Mouse (Mus musculus): Measurements from ENCODE around the gene Crot. TPM values are rescaled to one million over a fixed set of nuclear protein-coding genes. Genes with fewer than 3 reads are reported as not detected.

Crot gene
- polyA plus RNA-seq, 1 experiment from 2014 or later, result 18.1 TPM

DNA sequence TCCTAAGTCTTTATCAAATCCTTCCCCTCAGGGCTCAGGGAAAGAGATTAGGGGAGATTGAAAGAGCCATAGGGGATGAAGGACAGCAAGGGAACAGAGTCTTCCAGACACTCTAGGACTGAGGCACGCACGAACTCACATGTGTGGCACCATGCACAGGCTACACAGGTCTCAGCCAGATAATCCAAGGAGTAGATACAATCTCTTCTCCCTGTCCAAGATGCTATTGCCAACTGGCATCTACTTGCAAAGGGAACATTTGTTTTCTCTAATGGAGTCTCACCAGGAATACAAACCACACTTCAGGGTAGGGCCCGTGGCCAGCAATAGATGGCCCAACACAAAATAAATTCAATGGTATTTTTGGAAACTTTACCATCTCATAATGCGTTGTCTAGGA is 38.3 kb upstream of the Crot start:
- H3K4me3 ChIP-seq (ENCODE audit: low read depth, low read length), result no peak overlapping the region
- H3K36me3 ChIP-seq (ENCODE audit: control insufficient read depth, insufficient read depth, low read length), result no peaks in the 10 kb centered on the region
- no peak overlapping the region for H3K4me2 ChIP-seq (ENCODE audit: low read length)
- no peaks in the 10 kb centered on the region for H3K27me3 ChIP-seq (ENCODE audit: control insufficient read depth, insufficient read depth, low read depth, low read length)
- H3K9ac ChIP-seq (ENCODE audit: low read depth, low read length), result no peak overlapping the region
- H3K9me3 ChIP-seq (replicated peaks; ENCODE audit: control insufficient read depth, low read length, poor library complexity, severe bottlenecking), result no peaks in the 10 kb centered on the region
- no peaks in the 10 kb centered on the region for H3K4me1 ChIP-seq (ENCODE audit: control insufficient read depth, insufficient read depth, low read length)
- 89% methylated on average over 4 of the region's 4 CpGs for WGBS
- H3K27ac ChIP-seq (ENCODE audit: low read length), result no peak overlapping the region
- ATAC-seq, result no peak

DNA sequence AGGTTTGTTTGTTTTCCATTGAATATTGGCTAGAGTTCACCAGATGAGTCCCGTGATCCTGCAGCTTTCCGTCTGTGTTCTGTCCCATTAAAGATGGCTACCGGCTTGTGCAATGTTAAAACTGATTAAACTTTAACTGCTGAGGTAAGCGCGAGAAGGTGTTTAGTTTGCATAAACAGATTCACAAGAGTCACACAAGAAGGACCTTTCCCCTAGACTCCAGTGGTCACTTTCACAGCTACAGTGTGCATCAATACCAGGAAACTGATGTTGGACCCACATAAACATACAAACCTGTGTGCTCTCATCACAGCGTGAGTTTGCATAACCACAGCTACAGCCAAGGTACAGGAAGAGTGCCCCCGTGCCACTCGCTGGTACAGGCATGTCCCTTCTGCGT is 37.4 kb upstream of the Crot start:
- Histone ChIP-seq H3K27me3 (ENCODE audit: control insufficient read depth, insufficient read depth, low read depth, low read length) (no peaks in the 10 kb centered on the region), H3K27ac (ENCODE audit: low read length) (no peak overlapping the region), H3K4me3 (ENCODE audit: low read depth, low read length) (no peak overlapping the region), H3K4me2 (ENCODE audit: low read length) (no peak overlapping the region), H3K4me1 (ENCODE audit: control insufficient read depth, insufficient read depth, low read length) (no peaks in the 10 kb centered on the region), H3K36me3 (ENCODE audit: control insufficient read depth, insufficient read depth, low read length) (no peaks in the 10 kb centered on the region), H3K9ac (ENCODE audit: low read depth, low read length) (no peak overlapping the region), H3K9me3 (replicated peaks; ENCODE audit: control insufficient read depth, low read length, poor library complexity, severe bottlenecking) (no peaks in the 10 kb centered on the region)
- no peak for ATAC-seq
- WGBS, result 93% methylated on average over 9 of the region's 9 CpGs

DNA sequence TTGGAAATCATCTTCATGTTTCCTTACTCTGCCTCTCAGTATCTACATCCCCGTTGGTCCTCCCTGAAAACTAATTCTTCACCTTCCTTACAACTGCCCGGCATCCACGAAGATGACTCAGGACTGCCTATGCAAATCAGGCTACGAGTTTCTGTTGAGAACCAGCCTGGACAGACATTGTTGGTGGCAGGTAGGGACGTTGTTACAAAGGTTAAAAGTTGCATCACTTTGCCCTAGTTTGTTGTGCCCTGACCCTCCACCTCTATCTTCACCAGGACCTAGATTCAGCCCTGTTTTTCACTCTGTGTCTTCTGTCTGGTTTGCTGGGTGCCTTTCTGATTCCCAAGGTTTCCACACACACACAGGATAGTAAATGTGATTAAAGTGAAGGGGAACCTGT is 36.7 kb upstream of the Crot start:
- WGBS, result 89% methylated on average over 5 of the region's 5 CpGs
- ATAC-seq, result no peak

DNA sequence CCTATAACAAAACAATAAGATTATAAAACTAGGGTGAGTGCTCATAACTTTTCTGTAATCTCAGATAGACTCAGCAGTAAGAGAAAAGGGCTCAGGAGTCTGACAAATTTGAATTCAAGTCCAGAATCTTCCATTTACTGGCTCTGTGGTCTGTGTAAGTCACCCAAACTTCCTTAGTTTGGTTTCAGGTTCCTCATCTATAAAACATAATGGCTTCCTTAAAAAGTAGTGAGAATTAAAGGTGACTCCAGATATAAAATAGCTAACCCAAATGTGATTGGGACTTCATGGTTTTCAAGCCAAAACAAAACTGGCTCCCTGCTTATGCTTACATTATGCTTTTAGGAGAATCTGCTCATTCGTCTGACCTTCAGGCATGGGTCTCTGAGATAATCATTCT is 35.5 kb upstream of the Crot start:
- H3K9me3 ChIP-seq (replicated peaks; ENCODE audit: control insufficient read depth, low read length, poor library complexity, severe bottlenecking), result no peaks in the 10 kb centered on the region
- H3K9ac ChIP-seq (ENCODE audit: low read depth, low read length), result no peak overlapping the region
- ATAC-seq, result no peak
- WGBS, result 88% methylated on average over 1 of the region's 1 CpGs
- H3K27ac ChIP-seq (ENCODE audit: low read length), result no peak overlapping the region
- H3K4me2 ChIP-seq (ENCODE audit: low read length), result no peak overlapping the region
- H3K36me3 ChIP-seq (ENCODE audit: control insufficient read depth, insufficient read depth, low read length), result no peaks in the 10 kb centered on the region
- no peak overlapping the region for H3K4me3 ChIP-seq (ENCODE audit: low read depth, low read length)
- H3K4me1 ChIP-seq (ENCODE audit: control insufficient read depth, insufficient read depth, low read length), result no peaks in the 10 kb centered on the region
- H3K27me3 ChIP-seq (ENCODE audit: control insufficient read depth, insufficient read depth, low read depth, low read length), result no peaks in the 10 kb centered on the region

More for the DNA sequence above, 36.7 kb upstream of the Crot start:
- H3K4me3 ChIP-seq (ENCODE audit: low read depth, low read length), result no peak overlapping the region
- no peaks in the 10 kb centered on the region for H3K9me3 ChIP-seq (replicated peaks; ENCODE audit: control insufficient read depth, low read length, poor library complexity, severe bottlenecking)
- no peaks in the 10 kb centered on the region for H3K4me1 ChIP-seq (ENCODE audit: control insufficient read depth, insufficient read depth, low read length)
- H3K9ac ChIP-seq (ENCODE audit: low read depth, low read length), result no peak overlapping the region
- H3K4me2 ChIP-seq (ENCODE audit: low read length), result no peak overlapping the region
- H3K27ac ChIP-seq (ENCODE audit: low read length), result no peak overlapping the region
- no peaks in the 10 kb centered on the region for H3K27me3 ChIP-seq (ENCODE audit: control insufficient read depth, insufficient read depth, low read depth, low read length)
- H3K36me3 ChIP-seq (ENCODE audit: control insufficient read depth, insufficient read depth, low read length), result no peaks in the 10 kb centered on the region

DNA sequence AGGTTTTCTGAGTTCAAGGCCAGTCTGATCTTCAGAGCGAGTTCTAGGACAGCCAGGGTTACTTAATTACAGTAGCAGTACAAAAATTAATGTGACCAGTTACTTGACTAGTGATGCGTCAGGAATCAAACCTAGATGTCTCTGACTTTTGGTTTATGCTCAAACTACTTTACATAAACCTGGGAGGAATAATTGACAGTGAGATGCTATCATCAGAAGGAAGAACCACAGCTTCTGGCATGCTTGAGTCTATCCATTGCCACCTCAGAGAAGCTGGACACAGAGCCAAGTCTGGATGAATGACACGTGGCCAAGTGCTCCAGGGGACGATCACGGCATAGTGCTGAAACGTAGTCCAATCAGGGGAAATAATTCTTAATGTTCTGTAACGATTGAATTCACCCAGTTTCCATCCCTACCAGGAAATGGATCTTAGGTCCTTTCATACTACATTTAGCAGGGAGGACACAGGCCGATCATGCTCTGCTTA is 35.0 kb upstream of the Crot start:
- no peak overlapping the region for H3K27ac ChIP-seq (ENCODE audit: low read length)
- H3K9me3 ChIP-seq (replicated peaks; ENCODE audit: control insufficient read depth, low read length, poor library complexity, severe bottlenecking), result no peaks in the 10 kb centered on the region
- no peaks in the 10 kb centered on the region for H3K27me3 ChIP-seq (ENCODE audit: control insufficient read depth, insufficient read depth, low read depth, low read length)
- no peaks in the 10 kb centered on the region for H3K4me1 ChIP-seq (ENCODE audit: control insufficient read depth, insufficient read depth, low read length)
- ATAC-seq, result no peak
- H3K4me2 ChIP-seq (ENCODE audit: low read length), result no peak overlapping the region
- H3K4me3 ChIP-seq (ENCODE audit: low read depth, low read length), result no peak overlapping the region
- WGBS, result 89% methylated on average over 8 of the region's 8 CpGs
- no peak overlapping the region for H3K9ac ChIP-seq (ENCODE audit: low read depth, low read length)
- H3K36me3 ChIP-seq (ENCODE audit: control insufficient read depth, insufficient read depth, low read length), result no peaks in the 10 kb centered on the region

DNA sequence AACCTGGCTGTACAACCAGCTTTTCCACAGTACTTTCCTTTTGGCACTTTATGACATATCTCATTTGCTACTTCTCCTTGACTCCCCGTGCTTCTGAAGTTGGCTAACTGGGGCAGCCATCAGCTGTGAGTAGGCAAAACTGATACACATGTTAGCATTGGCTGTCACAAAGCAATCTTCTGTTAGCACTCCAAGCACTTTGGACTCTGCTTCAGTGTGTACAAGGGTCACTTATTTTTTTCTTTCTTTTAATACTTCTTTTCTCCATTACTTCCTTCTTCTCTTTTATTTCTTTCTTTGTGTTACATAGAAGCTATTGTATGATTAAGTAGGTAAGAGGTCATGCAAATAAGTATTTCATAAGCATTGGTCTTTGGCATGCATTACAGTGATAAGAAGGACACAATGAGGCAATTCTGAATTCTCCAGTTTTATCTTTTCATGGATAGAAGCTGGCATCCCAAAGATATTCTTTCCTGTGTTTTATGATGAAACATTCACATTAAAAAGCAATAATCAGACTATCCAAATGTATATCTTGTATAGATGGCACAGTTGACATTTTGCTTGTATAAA is 31.2 kb upstream of the Crot start:
- Histone ChIP-seq H3K36me3 (ENCODE audit: control insufficient read depth, insufficient read depth, low read length) (no peaks in the 10 kb centered on the region), H3K27me3 (ENCODE audit: control insufficient read depth, insufficient read depth, low read depth, low read length) (no peaks in the 10 kb centered on the region), H3K9me3 (replicated peaks; ENCODE audit: control insufficient read depth, low read length, poor library complexity, severe bottlenecking) (no peaks in the 10 kb centered on the region), H3K4me3 (ENCODE audit: low read depth, low read length) (no peak overlapping the region), H3K9ac (ENCODE audit: low read depth, low read length) (no peak overlapping the region), H3K27ac (ENCODE audit: low read length) (no peak overlapping the region), H3K4me1 (ENCODE audit: control insufficient read depth, insufficient read depth, low read length) (no peaks in the 10 kb centered on the region), H3K4me2 (ENCODE audit: low read length) (no peak overlapping the region)
- ATAC-seq, result no peak
- 83% methylated on average over 1 of the region's 1 CpGs for WGBS

DNA sequence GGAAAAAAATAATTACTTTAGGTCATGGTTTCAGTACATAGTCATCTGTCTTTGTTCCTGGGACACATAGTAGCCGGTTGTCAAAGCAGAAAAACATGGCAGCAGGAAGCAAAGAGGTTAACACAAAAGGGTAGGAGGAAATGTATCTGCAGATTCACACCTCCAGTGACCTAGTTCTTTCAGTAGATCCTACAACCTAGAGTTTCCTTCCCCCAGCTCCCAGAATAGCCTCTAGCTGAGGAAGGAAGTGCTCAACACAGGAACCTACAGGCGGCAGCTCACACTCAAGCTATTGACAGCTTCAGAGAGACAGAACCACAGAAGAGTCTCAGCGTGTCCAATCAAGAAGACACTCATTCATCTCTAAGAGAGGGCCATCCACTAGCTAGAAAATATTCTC is 18.2 kb upstream of the Crot start:
- Histone ChIP-seq H3K27ac (ENCODE audit: low read length) (no peak overlapping the region), H3K4me2 (ENCODE audit: low read length) (no peak overlapping the region), H3K36me3 (ENCODE audit: control insufficient read depth, insufficient read depth, low read length) (no peaks in the 10 kb centered on the region), H3K9me3 (replicated peaks; ENCODE audit: control insufficient read depth, low read length, poor library complexity, severe bottlenecking) (no peaks in the 10 kb centered on the region), H3K4me3 (ENCODE audit: low read depth, low read length) (no peak overlapping the region), H3K27me3 (ENCODE audit: control insufficient read depth, insufficient read depth, low read depth, low read length) (no peaks in the 10 kb centered on the region), H3K4me1 (ENCODE audit: control insufficient read depth, insufficient read depth, low read length) (no peaks in the 10 kb centered on the region), H3K9ac (ENCODE audit: low read depth, low read length) (no peak overlapping the region)
- no peak for ATAC-seq
- 74% methylated on average over 3 of the region's 3 CpGs for WGBS

DNA sequence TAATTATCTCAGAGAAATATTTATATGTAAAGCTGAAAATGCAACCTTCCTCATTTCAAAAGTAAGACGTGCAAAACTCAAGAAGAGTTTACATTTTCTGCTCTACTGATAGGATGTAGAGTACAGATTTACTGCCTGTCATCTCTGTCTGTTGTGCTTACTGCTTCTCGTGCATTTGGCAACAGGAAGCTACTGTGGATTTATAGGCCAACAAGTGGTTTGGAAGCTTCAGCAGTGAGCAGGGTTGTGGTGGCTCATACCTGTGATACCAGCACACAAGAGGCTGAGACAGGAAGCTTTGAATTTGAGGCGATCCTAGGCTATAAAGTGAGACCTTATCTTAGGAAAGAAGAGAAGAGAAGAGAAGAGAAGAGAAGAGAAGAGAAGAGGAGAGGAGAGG is 17.6 kb upstream of the Crot start:
- Histone ChIP-seq H3K27ac (ENCODE audit: low read length) (no peak overlapping the region), H3K9ac (ENCODE audit: low read depth, low read length) (no peak overlapping the region), H3K36me3 (ENCODE audit: control insufficient read depth, insufficient read depth, low read length) (no peaks in the 10 kb centered on the region), H3K9me3 (replicated peaks; ENCODE audit: control insufficient read depth, low read length, poor library complexity, severe bottlenecking) (no peaks in the 10 kb centered on the region), H3K4me1 (ENCODE audit: control insufficient read depth, insufficient read depth, low read length) (no peaks in the 10 kb centered on the region), H3K27me3 (ENCODE audit: control insufficient read depth, insufficient read depth, low read depth, low read length) (no peaks in the 10 kb centered on the region), H3K4me3 (ENCODE audit: low read depth, low read length) (no peak overlapping the region), H3K4me2 (ENCODE audit: low read length) (no peak overlapping the region)
- 90% methylated on average over 3 of the region's 3 CpGs for WGBS
- no peak for ATAC-seq

DNA sequence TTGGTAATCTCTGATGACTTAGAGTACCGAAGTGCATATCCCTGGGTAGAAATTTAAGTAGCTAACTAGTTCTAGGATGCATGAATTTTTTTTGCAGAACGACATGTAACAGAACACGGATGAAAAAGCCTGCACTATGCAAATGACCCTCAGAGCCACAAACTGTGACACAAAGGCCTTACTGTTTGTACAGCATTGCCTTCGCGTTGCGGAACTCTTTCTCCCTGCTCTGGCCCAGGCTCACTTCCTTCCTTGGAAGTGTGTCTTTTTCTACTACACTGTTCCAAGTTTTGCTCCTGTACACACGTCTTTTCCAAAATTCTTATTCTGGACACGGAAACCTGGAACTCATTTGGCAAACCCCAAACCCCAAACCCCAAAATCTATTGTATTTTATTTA is 14.2 kb upstream of the Crot start:
- no peaks in the 10 kb centered on the region for H3K4me1 ChIP-seq (ENCODE audit: control insufficient read depth, insufficient read depth, low read length)
- no peaks in the 10 kb centered on the region for H3K27me3 ChIP-seq (ENCODE audit: control insufficient read depth, insufficient read depth, low read depth, low read length)
- no peaks in the 10 kb centered on the region for H3K36me3 ChIP-seq (ENCODE audit: control insufficient read depth, insufficient read depth, low read length)
- no peak overlapping the region for H3K4me2 ChIP-seq (ENCODE audit: low read length)
- no peak overlapping the region for H3K27ac ChIP-seq (ENCODE audit: low read length)
- no peak overlapping the region for H3K9ac ChIP-seq (ENCODE audit: low read depth, low read length)
- ATAC-seq, result no peak
- H3K4me3 ChIP-seq (ENCODE audit: low read depth, low read length), result no peak overlapping the region
- WGBS, result 64% methylated on average over 8 of the region's 8 CpGs
- H3K9me3 ChIP-seq (replicated peaks; ENCODE audit: control insufficient read depth, low read length, poor library complexity, severe bottlenecking), result no peaks in the 10 kb centered on the region

All from midbrain, embryonic 16.5 days (tissue).